ENCODE assay signal across 17 mouse cellular contexts in genomic region chr5:83961573-83961972, GRCm38 (mm10).
"Had no signal": no experiment of that assay in that cellular context is flagged by ENCODE, and none has a peak within 500 bp of the region (broad histone marks: within the 10 kb centered on the region; RNA-seq: fewer than 3 reads in every experiment).

No protein-coding gene starts in this region.

- ATAC-seq: midbrain, embryonic 16.5 days had no signal

- H3K4me1 ChIP-seq: midbrain, embryonic 10.5 days; midbrain, embryonic 12.5 days; neural tube, embryonic 13.5 days; neural tube, embryonic 15.5 days; stomach, embryonic 15.5 days had no signal

- H3K4me2 ChIP-seq: lung, embryonic 14.5 days; midbrain, embryonic 12.5 days; neural tube, embryonic 13.5 days; neural tube, embryonic 15.5 days; stomach, embryonic 15.5 days had no signal

- H3K27ac ChIP-seq: midbrain, embryonic 10.5 days; midbrain, embryonic 12.5 days; neural tube, embryonic 13.5 days; neural tube, embryonic 15.5 days; stomach, embryonic 15.5 days; stomach, postnatal 0 days had no signal

- DNase-seq: lung, adult 18-20 months; lung, embryonic 14.5 days; lung, postnatal 10 days; lung, postnatal 4 days; midbrain, embryonic 14.5 days; right cerebral cortex, postnatal 14 days; thymus, adult 2 months; thymus, postnatal 25 days; thymus, postnatal 4 days had no signal

- H3K9ac ChIP-seq: lung, embryonic 14.5 days; midbrain, embryonic 12.5 days; neural tube, embryonic 13.5 days; neural tube, embryonic 15.5 days; stomach, embryonic 15.5 days had no signal

- H3K4me3 ChIP-seq: midbrain, embryonic 10.5 days; midbrain, embryonic 12.5 days; myocyte; neural tube, embryonic 13.5 days; neural tube, embryonic 15.5 days; stomach, embryonic 15.5 days had no signal

- H3K27me3 ChIP-seq: midbrain, embryonic 12.5 days; neural tube, embryonic 13.5 days; neural tube, embryonic 15.5 days; stomach, embryonic 15.5 days had no signal

- H3K9me3 ChIP-seq: midbrain, embryonic 10.5 days; midbrain, embryonic 12.5 days; neural tube, embryonic 13.5 days; neural tube, embryonic 15.5 days; stomach, embryonic 15.5 days had no signal

- H3K36me3 ChIP-seq: midbrain, embryonic 10.5 days; midbrain, embryonic 12.5 days; neural tube, embryonic 13.5 days; neural tube, embryonic 15.5 days; stomach, embryonic 15.5 days had no signal
